Mouse (Mus musculus): ENCODE results near the gene Chd8.
A peak's percentile ranks its signal among the peaks of the same experiment; 100 is the strongest.

DNA sequence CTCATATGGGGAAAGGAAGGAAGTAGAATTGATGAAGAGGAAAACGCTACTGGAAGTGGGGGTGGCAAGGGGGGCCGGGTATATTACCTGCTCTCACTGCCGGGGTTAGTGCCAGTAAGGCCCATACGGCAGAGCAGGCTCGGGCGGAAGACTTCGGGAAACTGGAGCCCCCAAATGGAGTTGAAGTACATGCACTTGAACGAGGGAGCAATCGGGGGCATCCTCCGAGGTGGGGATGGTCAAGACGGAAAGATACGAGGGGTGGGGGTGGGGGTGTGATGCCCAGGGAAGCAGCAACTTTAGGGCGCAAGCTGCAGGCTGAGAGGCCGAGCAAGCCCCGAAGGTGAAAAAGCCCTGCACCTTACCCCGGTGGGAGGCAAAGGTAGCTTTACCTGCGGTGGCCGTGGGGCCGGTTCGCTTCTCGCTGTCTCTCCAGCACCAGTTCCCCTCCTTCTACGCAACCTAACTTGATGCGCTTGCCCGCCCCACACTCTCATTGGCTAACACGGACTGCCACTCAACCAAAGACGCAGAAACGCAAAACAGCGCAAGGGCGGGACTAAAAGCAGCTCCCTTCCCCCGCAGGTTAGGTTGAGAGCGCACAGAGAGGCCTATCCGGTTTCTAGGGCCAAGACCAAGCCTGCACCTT, 13.4 kb downstream of the Chd8 start:
- TF ChIP-seq CTCF (IDR thresholded peaks at IDR 0.05; ENCODE audit: borderline replicate concordance, insufficient read depth, low read depth, low read length) (no peak), POLR2A (IDR thresholded peaks at IDR 0.05; ENCODE audit: borderline replicate concordance, insufficient read depth, low read length) (peak; percentile 49; the same call in 1 of the 2 replicates)
